Mouse (Mus musculus) stomach, postnatal 0 days (tissue): Measurements from ENCODE around the gene Fbxl13. TPM values are rescaled to one million over a fixed set of nuclear protein-coding genes. Genes with fewer than 3 reads are reported as not detected.

Source experiments
- ATAC-seq: fragments of 200-750 bp; cut with Nextera tagmentation; 2 replicates; pipeline ENCODE4 v1.8.0; 2017; ENCODE audit not compliant: low FRiP score, low TSS enrichment
- DNase-seq: peaks from one replicate; pipeline ENCODE4 v3.0.0-alpha.2; 2016; ENCODE audit warnings: low spot score
- H3K27ac ChIP-seq: fragments of 300-500 bp; sonication (generic); replicated peaks from 2 replicates; pipeline ENCODE4 v1.5.1; 2014; ENCODE audit warnings: mild to moderate bottlenecking, control low read depth
- H3K27me3 ChIP-seq: fragments of 300-500 bp; sonication (generic); 2 replicates; pipeline ENCODE4 v1.6.1; 2014; ENCODE audit warnings: low read length; ENCODE audit not compliant: control insufficient read depth, insufficient read depth
- H3K36me3 ChIP-seq: fragments of 300-500 bp; sonication (generic); 2 replicates; pipeline ENCODE4 v1.6.1; 2014; ENCODE audit warnings: low read length, mixed read lengths; ENCODE audit not compliant: control insufficient read depth, insufficient read depth
- H3K4me1 ChIP-seq: fragments of 300-500 bp; sonication (generic); replicated peaks from 2 replicates; pipeline ENCODE4 v1.6.1; 2014; ENCODE audit warnings: antibody characterized with exemption; ENCODE audit not compliant: control insufficient read depth, insufficient read depth
- H3K4me2 ChIP-seq: fragments of 300-500 bp; sonication (generic); replicated peaks from 2 replicates; pipeline ENCODE4 v1.6.1; 2014; ENCODE audit warnings: low read depth, mild to moderate bottlenecking, control low read depth, moderate library complexity
- H3K4me3 ChIP-seq: fragments of 300-500 bp; sonication (generic); 2 replicates; pipeline ENCODE4 v1.5.1; 2014; ENCODE audit warnings: low read depth, low read length, control low read depth
- H3K9ac ChIP-seq: fragments of 300-500 bp; sonication (generic); 2 replicates; pipeline ENCODE4 v1.6.1; 2014; ENCODE audit warnings: mild to moderate bottlenecking, low read length, control low read depth, mixed read lengths
- H3K9me3 ChIP-seq: fragments of 300-500 bp; sonication (generic); 2 replicates; pipeline ENCODE4 v1.6.1; 2016; ENCODE audit warnings: low read length; ENCODE audit not compliant: control insufficient read depth
- CTCF ChIP-seq: IDR thresholded peaks from 2 replicates; pipeline ENCODE4 v1.5.1; 2016; ENCODE audit warnings: antibody characterized with exemption, low read depth, mild to moderate bottlenecking, moderate library complexity
- EP300 ChIP-seq: optimal IDR thresholded peaks from 2 replicates; pipeline ENCODE3; 2016; ENCODE audit warnings: antibody characterized with exemption
- WGBS: fragments of 180-500 bp; shearing (Covaris S2); extraction: QIAGEN DNeasy Blood & Tissue Kit; methylation state at CpG from one replicate; pipeline ENCODE4 v1.1.7; 2014; 5-methylcytosine and 5-hydroxymethylcytosine counted together
- polyA plus RNA-seq: library from polyadenylated mRNA; unstranded; fragments of >200 nt; fragmentation: Nextera tagmentation; extraction: Ambion mirVana; gene quantifications from 2 replicates; pipeline ENCODE4 v1.2.1, GENCODE M21; 2015

Gene Fbxl13
- polyA plus RNA-seq, 1 experiment from 2014 or later: 0.28 TPM

DNA sequence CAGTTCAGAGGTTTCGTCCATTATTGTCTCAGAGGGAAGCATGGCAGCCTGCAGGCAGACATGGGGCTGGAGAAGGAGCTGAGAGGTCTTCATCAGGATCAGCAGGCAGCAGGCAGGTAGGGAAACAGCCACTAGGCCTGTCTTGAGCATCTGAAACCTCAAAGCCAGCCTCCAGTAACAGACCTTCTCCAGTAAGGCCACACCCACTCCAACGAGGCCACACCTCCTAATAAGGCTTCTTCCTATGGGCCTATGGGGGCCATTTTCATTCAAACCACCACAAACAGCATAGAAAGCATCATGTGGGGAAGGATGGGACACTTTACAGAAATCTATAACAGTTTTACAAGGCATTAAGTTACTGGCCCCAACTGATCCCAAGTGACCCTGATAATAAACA is 5.3 kb upstream of the Fbxl13 start:
- no peaks in the 10 kb centered on the region for H3K4me1 ChIP-seq
- H3K4me3 ChIP-seq: no peak overlapping the region
- H3K9me3 ChIP-seq: no peaks in the 10 kb centered on the region
- WGBS: 69% methylated on average over 2 of the region's 2 CpGs
- no peak overlapping the region for H3K27ac ChIP-seq
- H3K27me3 ChIP-seq: no peaks in the 10 kb centered on the region
- DNase-seq (peak; percentile 12), ATAC-seq (no peak)
- TF ChIP-seq CTCF: no peak
- TF ChIP-seq EP300: no peak
- peaks cover 26% of the 10 kb centered on the region for H3K36me3 ChIP-seq
- H3K9ac ChIP-seq: no peak overlapping the region
- no peak overlapping the region for H3K4me2 ChIP-seq

DNA sequence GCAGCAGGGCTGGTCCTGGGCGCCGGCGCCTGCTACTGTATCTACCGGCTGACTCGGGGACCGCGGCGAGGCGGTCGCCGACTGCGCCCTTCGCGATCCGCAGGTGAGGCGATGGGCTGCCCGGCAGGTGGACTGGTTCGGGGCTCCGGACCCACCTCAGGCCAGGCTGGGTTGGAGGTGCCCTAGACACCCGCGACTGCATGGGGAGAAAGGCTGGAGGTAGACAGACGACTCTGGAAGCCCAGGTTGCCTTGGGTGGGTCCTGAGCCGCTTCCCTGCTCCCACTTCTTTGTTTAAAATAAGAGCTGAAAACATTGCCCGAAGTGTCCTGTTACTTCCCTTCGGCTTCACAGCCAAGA is 678 bp upstream of the Fbxl13 start:
- DNase-seq: no peak
- 0% methylated on average over 17 of the region's 25 CpGs for WGBS
- ATAC-seq: no peak

DNA sequence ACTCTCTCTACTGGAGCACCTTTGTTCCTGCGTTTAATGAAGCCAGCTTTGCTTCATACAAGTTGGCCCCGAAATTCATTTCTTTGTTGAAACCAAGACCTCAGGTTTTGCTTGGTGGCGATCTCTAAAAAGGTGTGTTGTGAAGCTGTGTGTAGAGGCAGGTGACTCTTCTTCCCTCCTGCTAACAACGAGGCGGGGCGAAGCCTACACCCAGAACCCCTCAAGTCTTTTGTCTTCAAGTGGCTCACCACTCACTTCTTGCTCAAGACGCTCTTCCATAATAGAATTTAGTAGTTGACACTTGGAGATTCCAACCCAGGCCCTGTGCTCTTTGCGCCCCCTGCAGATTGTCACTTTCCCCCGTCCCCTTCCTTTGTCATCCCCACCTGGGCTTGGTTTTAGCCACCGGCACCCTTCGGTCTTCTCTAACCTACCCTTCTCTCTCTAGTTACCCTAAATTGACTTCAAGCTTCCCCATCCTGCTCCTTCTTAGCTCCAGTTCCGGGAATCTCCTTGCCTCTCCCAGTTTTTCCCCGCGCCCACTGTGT is 469 bp downstream of the Fbxl13 start:
- DNase-seq (no peak), ATAC-seq (no peak)
- 17% methylated on average over 14 of the region's 14 CpGs for WGBS
- peaks cover 10% of the 10 kb centered on the region; the same call in 1 of the 2 replicates for H3K36me3 ChIP-seq
- H3K4me1 ChIP-seq: no peaks in the 10 kb centered on the region
- H3K9ac ChIP-seq: no peak overlapping the region
- no peaks in the 10 kb centered on the region for H3K27me3 ChIP-seq
- TF ChIP-seq CTCF (peak; percentile 39), EP300 (no peak)
- no peaks in the 10 kb centered on the region for H3K9me3 ChIP-seq
- peak overlapping the region; percentile 94 for H3K4me2 ChIP-seq
- no peak overlapping the region for H3K27ac ChIP-seq
- H3K4me3 ChIP-seq: peak overlapping the region; percentile 31

More for the DNA sequence above, 678 bp upstream of the Fbxl13 start:
- Histone ChIP-seq H3K27ac (peak overlapping the region; percentile 90), H3K4me1 (no peaks in the 10 kb centered on the region), H3K4me2 (peak overlapping the region; percentile 94), H3K4me3 (peak overlapping the region; percentile 81), H3K36me3 (peaks cover 12% of the 10 kb centered on the region; the same call in 1 of the 2 replicates), H3K27me3 (no peaks in the 10 kb centered on the region), H3K9ac (peak overlapping the region; percentile 84), H3K9me3 (no peaks in the 10 kb centered on the region)
- TF ChIP-seq EP300 (no peak), CTCF (no peak)

DNA sequence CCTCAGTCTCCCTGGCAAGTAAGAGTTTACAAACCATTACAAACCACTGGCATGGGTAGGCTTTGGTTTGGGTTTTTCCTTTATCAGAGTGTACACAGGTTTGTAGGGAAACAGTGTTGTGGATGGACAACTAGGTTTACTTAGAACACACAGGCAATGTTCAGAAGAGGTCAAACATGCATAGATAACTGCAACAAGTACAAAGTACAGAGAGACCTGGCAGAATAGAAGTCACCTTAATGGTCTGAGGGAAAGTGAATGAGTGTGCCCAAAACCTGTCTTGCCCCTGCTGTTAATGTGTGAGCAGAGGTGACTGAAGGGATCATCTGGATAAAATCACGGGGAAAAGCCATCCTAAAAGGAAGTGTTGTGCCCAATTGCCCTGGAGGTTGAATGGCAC is 1.8 kb downstream of the Fbxl13 start:
- 30% methylated on average over 1 of the region's 1 CpGs for WGBS
- no peak for DNase-seq
- TF ChIP-seq EP300 (no peak), CTCF (no peak)
- no peaks in the 10 kb centered on the region for H3K4me1 ChIP-seq
- H3K36me3 ChIP-seq: peaks cover 3% of the 10 kb centered on the region; the same call in 1 of the 2 replicates
- H3K9ac ChIP-seq: no peak overlapping the region
- ATAC-seq: no peak
- H3K9me3 ChIP-seq: no peaks in the 10 kb centered on the region
- no peak overlapping the region for H3K4me3 ChIP-seq
- H3K27me3 ChIP-seq: no peaks in the 10 kb centered on the region
- no peak overlapping the region for H3K4me2 ChIP-seq
- H3K27ac ChIP-seq: no peak overlapping the region

- DNase-seq (peak; percentile 51), ATAC-seq (no peak)
- WGBS: 0% methylated on average over 1 of the region's 1 CpGs
- H3K27ac ChIP-seq: no peak overlapping the region
- no peaks in the 10 kb centered on the region for H3K4me1 ChIP-seq
- no peaks in the 10 kb centered on the region for H3K36me3 ChIP-seq
- no peak overlapping the region for H3K9ac ChIP-seq
- no peaks in the 10 kb centered on the region for H3K27me3 ChIP-seq
- H3K4me3 ChIP-seq: no peak overlapping the region
- no peak overlapping the region for H3K4me2 ChIP-seq
- H3K9me3 ChIP-seq: no peaks in the 10 kb centered on the region
- TF ChIP-seq CTCF (peak; percentile 87), EP300 (no peak)
Observed at GRCm38 (mm10) chr5:21640961-21641360, 4.5 kb downstream of the Fbxl13 start.

- H3K9ac ChIP-seq: no peak overlapping the region
- DNase-seq: no peak
- H3K4me2 ChIP-seq: no peak overlapping the region
- no peak overlapping the region for H3K4me3 ChIP-seq
- ATAC-seq: no peak
- H3K9me3 ChIP-seq: no peaks in the 10 kb centered on the region
- H3K27me3 ChIP-seq: no peaks in the 10 kb centered on the region
- no peak overlapping the region for H3K27ac ChIP-seq
- TF ChIP-seq EP300 (no peak), CTCF (no peak)
- no peaks in the 10 kb centered on the region for H3K36me3 ChIP-seq
- no peaks in the 10 kb centered on the region for H3K4me1 ChIP-seq
Observed at GRCm38 (mm10) chr5:21625916-21626315, 19.5 kb downstream of the Fbxl13 start.
